Mouse (Mus musculus) small intestine, adult 2 months (tissue): ENCODE measurements around the gene Grin2b.

ENCODE experiments used
- CTCF ChIP-seq: fragments of 200-500 bp; IDR thresholded peaks from 2 replicates; pipeline ENCODE4 v1.5.1; 2012; ENCODE audit warnings: low read depth, mild to moderate bottlenecking, control low read depth, inconsistent platforms, low read length, moderate library complexity, mixed read lengths; ENCODE audit not compliant: insufficient replicate concordance, insufficient read length; ENCODE audit errors: extremely low read depth
- POLR2A ChIP-seq: fragments of 200-500 bp; IDR thresholded peaks from 2 replicates; pipeline ENCODE4 v1.6.1; 2012; ENCODE audit warnings: low read depth, mild to moderate bottlenecking, control low read depth, inconsistent platforms, low read length, moderate library complexity

DNA sequence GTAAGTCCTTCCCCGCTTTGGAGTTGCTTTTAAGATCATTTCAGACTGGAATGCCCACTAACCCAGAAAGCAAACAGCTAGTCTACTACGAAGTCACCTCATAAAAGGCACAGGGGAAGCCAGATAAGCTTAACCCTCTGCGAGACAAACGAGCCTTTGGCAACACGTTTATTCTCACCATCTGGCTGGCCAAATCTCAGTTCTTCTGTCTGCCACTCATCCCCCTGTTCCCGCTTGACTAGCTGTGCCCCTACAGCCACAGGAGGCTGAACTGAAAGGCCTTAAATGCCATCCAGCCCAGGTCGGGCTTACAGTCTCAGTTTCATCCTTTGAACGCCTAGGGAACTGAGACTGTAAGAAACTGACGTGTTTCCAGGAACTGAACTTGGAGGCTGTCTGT is 200.8 kb downstream of the Grin2b start:
- TF ChIP-seq POLR2A (no peak), CTCF (no peak)
